Mouse (Mus musculus) cortical plate, adult 2 months (tissue): ENCODE measurements around the gene Jchain.

Experiments
- CTCF ChIP-seq: fragments of 200-500 bp; IDR thresholded peaks from 2 replicates; pipeline ENCODE4 v1.5.1; 2011; ENCODE audit warnings: mild to moderate bottlenecking, control low read depth, low read length; ENCODE audit not compliant: insufficient read depth; ENCODE audit errors: extremely low read depth
- POLR2A ChIP-seq: fragments of 200-500 bp; IDR thresholded peaks from 2 replicates; pipeline ENCODE4 v1.6.1; 2011; ENCODE audit warnings: mild to moderate bottlenecking, low read length, control low read depth; ENCODE audit not compliant: insufficient read depth; ENCODE audit errors: extremely low read depth

DNA sequence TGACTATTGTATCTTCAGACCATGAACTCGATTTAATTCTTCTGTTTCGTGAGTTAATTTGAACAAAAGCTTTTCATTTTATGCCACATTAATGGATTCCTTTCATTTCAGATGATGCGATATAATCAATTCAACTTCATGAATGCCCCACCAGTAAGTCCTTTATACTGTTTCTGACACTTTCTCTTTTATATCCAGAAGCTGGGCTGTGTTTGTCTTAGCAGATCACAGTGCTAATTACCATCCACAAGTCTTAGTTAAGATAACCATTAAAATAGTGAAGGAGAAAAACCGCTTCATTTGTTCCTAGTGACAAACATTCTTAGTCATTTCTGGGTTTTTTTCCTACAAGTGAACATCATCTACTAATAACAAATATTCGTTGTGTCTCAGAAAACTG is 36.6 kb downstream of the Jchain start:
- TF ChIP-seq CTCF (no peak), POLR2A (no peak)
